Mouse (Mus musculus): ENCODE results near the gene Zdhhc17.

DNA sequence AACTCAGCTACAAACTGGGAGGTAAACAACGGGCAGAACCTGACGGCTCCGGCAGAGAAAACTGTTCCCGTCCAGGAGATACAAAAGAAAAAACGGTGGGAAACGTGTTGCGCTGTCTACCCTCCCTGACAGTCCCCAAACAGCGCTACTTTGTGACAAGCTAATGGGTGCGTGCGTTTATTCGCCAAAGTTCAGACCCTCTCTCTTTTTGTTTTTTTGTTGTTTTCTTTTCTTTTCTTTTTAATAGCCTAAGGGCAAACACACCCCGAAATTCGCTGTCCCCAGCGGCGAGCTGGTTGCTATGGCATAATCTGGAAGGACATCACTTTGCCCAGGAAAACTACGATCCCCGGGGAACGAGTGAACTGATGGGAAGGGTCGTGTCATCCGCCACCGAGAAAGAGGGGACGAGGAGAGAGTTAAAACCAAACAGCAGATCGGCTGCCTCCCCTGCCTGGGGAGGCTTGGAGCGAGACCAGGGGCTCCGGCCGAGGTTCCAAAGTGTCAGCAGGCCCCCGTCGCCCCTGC, 763 bp downstream of the Zdhhc17 start:
- TF ChIP-seq POLR2A (IDR thresholded peaks at IDR 0.05; ENCODE audit: borderline replicate concordance, extremely low read depth, low read depth, low read length) (no peak), CTCF (IDR thresholded peaks at IDR 0.05; ENCODE audit: insufficient read depth, low read length) (no peak)

All from lung, adult 2 months (tissue).